Mouse (Mus musculus) ES-Bruce4 (cell line): ENCODE measurements around the gene Tssk2.

Source experiments
- CTCF ChIP-seq: IDR thresholded peaks from one replicate; pipeline ENCODE4 v1.8.1; 2011; ENCODE audit warnings: low read depth, low read length
- EP300 ChIP-seq: IDR thresholded peaks from 2 replicates; pipeline ENCODE4 v1.6.1; 2011; ENCODE audit warnings: low read depth, low read length; ENCODE audit not compliant: insufficient read depth
- POLR2A ChIP-seq: IDR thresholded peaks from one replicate; pipeline ENCODE4 v1.8.1; 2011; ENCODE audit warnings: low read length; ENCODE audit not compliant: insufficient read depth

- TF ChIP-seq CTCF (no peak), POLR2A (no peak), EP300 (no peak)
Measured at GRCm38 (mm10) chr16:17853263-17853662, 45.2 kb upstream of the Tssk2 start.
